Mouse (Mus musculus): ENCODE measurements at regions not wholly inside any gene's neighbourhood (a gene's known extent, or its start where the extent isn't known, plus 50 kb on each side); places are given as distances from the start of the nearest gene placed in this dataset.

GRCm38 (mm10) chr5:4495482-4495881 lies 262.4 kb downstream of the Fzd1 start:
- H3K9ac ChIP-seq (ENCODE audit: low read depth, low read length) = no peak overlapping the region
- H3K27me3 ChIP-seq (replicated peaks; ENCODE audit: control insufficient read depth, insufficient read depth, low read length) = no peaks in the 10 kb centered on the region
- WGBS = 68% methylated on average over 6 of the region's 6 CpGs
- no peaks in the 10 kb centered on the region for H3K36me3 ChIP-seq (ENCODE audit: control insufficient read depth, insufficient read depth, low read length)
- no peak overlapping the region for H3K4me2 ChIP-seq (ENCODE audit: low read depth, low read length)
- H3K4me3 ChIP-seq (ENCODE audit: low read length) = no peak overlapping the region
- ATAC-seq = no peak
- peaks cover 20% of the 10 kb centered on the region for H3K4me1 ChIP-seq (ENCODE audit: control insufficient read depth, insufficient read depth, low read length)
- no peak overlapping the region for H3K27ac ChIP-seq (ENCODE audit: low read length)
- H3K9me3 ChIP-seq (ENCODE audit: control insufficient read depth, low read length) = no peaks in the 10 kb centered on the region

DNA sequence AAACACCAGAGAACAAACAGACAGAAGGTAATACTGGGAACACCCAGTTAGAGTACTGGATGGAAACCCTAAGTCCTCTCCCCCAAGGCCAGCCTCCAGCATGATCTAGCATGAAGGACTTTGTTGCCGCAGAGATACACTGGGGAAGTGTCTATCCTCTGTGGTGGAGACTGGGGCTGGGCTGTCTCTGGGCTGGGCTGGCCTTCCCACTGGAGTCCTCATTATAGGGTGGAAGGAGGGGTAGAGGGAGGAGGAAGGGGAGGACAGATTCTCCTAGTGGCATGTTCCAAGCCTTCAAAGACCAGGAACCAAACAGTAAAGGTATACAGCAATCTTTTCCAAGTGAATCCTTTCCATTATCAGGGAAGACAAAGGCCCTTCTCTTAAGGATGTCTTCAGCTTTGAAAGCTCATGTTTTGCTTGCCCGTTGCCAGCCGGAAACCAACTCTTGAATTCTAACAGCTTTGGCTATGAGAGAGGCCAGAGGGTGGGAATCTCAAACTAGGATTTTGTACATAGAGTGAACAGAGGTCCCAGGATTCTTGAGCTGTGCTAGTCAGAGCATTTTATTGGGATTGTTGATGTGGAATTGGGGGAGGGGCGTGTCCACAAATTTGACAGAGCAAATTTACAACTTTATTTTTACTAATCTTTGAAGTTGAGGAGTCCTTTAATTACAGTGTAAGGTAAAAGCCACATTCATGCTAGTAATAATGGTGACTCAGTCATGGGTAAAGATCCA lies 271.3 kb downstream of the Fzd1 start:
- H3K27ac ChIP-seq (ENCODE audit: low read length) = no peak overlapping the region
- no peak overlapping the region for H3K4me3 ChIP-seq (ENCODE audit: low read length)
- no peak overlapping the region for H3K4me2 ChIP-seq (ENCODE audit: low read depth, low read length)
- no peak for ATAC-seq
- peaks cover 3% of the 10 kb centered on the region; the same call in 1 of the 2 replicates for H3K4me1 ChIP-seq (ENCODE audit: control insufficient read depth, insufficient read depth, low read length)
- H3K9me3 ChIP-seq (ENCODE audit: control insufficient read depth, low read length) = no peaks in the 10 kb centered on the region
- 89% methylated on average over 4 of the region's 4 CpGs for WGBS
- no peaks in the 10 kb centered on the region for H3K36me3 ChIP-seq (ENCODE audit: control insufficient read depth, insufficient read depth, low read length)
- H3K9ac ChIP-seq (ENCODE audit: low read depth, low read length) = no peak overlapping the region
- no peaks in the 10 kb centered on the region for H3K27me3 ChIP-seq (replicated peaks; ENCODE audit: control insufficient read depth, insufficient read depth, low read length)

DNA sequence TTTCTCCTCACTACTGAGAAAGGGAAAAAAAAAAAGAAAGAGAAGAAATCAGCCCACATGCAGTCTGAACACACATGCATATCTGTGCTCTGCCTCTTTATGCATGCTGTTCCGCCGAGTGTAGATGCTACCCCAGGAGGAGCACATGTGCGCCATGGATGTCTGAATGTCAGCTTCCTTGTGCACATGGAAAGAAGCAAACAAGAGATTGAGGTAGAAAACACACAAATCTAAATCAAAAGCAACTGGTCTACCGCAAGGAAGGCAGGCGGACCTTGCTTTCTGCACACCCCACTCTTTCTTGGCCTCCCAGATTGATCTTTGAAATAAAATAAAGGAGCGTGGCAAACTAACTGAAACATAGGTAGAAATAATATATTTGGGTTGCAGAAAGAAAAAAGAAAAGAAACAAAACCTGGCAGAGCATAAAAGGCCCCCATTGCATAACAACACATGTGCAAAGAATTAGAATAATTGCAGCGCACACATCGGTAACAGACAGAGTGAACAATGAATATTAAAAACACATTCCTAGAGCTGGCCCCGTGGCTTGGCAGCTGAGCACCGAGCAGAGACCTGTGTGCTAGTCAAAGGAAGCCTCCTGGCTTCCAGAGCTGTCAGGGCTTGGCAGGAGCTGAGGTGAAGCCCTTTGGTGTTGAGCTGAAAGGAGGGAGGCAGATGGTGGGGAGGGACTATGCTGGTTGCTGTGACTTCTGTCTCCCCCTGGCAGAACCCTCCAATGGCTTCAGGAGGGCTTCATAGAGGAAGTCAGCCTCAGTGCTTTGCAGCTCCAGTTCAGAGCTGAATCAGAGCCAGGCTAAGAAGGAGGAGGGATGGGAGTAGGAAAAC lies 272.1 kb downstream of the Fzd1 start:
- no peak overlapping the region for H3K27ac ChIP-seq (ENCODE audit: low read length)
- no peak for ATAC-seq
- H3K36me3 ChIP-seq (ENCODE audit: control insufficient read depth, insufficient read depth, low read length) = no peaks in the 10 kb centered on the region
- peaks cover 3% of the 10 kb centered on the region; the same call in 1 of the 2 replicates for H3K4me1 ChIP-seq (ENCODE audit: control insufficient read depth, insufficient read depth, low read length)
- no peaks in the 10 kb centered on the region for H3K27me3 ChIP-seq (replicated peaks; ENCODE audit: control insufficient read depth, insufficient read depth, low read length)
- H3K9ac ChIP-seq (ENCODE audit: low read depth, low read length) = no peak overlapping the region
- H3K4me2 ChIP-seq (ENCODE audit: low read depth, low read length) = no peak overlapping the region
- no peak overlapping the region for H3K4me3 ChIP-seq (ENCODE audit: low read length)
- 66% methylated on average over 10 of the region's 10 CpGs for WGBS
- no peaks in the 10 kb centered on the region for H3K9me3 ChIP-seq (ENCODE audit: control insufficient read depth, low read length)

DNA sequence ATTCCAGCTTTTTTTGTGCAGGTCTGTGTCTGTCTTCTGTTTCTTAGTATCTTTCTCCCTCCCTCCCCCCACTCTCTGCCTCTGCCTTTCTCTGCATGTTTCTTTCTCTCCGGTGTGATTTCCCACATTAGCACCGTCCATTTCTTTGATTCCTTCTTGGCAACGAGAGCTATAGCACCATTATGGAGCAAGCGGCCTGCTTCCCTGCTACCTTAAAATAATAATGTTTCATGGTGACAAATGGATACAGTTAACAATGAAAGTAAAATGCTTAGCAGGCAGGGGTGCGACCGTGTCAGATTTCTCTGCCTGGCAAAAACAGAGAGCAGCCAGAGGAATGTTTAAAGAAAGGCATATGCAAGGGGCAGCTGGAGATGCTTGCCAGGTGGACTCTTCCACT lies 273.1 kb downstream of the Fzd1 start:
- no peak overlapping the region for H3K4me2 ChIP-seq (ENCODE audit: low read depth, low read length)
- WGBS = 29% methylated on average over 6 of the region's 6 CpGs
- ATAC-seq = no peak

GRCm38 (mm10) chr5:4484151-4484550 lies 273.7 kb downstream of the Fzd1 start:
- ATAC-seq = no peak
- H3K27me3 ChIP-seq (replicated peaks; ENCODE audit: control insufficient read depth, insufficient read depth, low read length) = no peaks in the 10 kb centered on the region
- no peak overlapping the region for H3K4me2 ChIP-seq (ENCODE audit: low read depth, low read length)
- H3K36me3 ChIP-seq (ENCODE audit: control insufficient read depth, insufficient read depth, low read length) = no peaks in the 10 kb centered on the region
- no peak overlapping the region for H3K27ac ChIP-seq (ENCODE audit: low read length)
- WGBS = 65% methylated on average over 1 of the region's 1 CpGs
- peaks cover 3% of the 10 kb centered on the region; the same call in 1 of the 2 replicates for H3K4me1 ChIP-seq (ENCODE audit: control insufficient read depth, insufficient read depth, low read length)
- H3K9ac ChIP-seq (ENCODE audit: low read depth, low read length) = no peak overlapping the region
- H3K9me3 ChIP-seq (ENCODE audit: control insufficient read depth, low read length) = no peaks in the 10 kb centered on the region
- H3K4me3 ChIP-seq (ENCODE audit: low read length) = no peak overlapping the region

More for the DNA sequence above, 273.1 kb downstream of the Fzd1 start:
- Histone ChIP-seq H3K9me3 (ENCODE audit: control insufficient read depth, low read length) (no peaks in the 10 kb centered on the region), H3K4me1 (ENCODE audit: control insufficient read depth, insufficient read depth, low read length) (peaks cover 3% of the 10 kb centered on the region; the same call in 1 of the 2 replicates), H3K36me3 (ENCODE audit: control insufficient read depth, insufficient read depth, low read length) (no peaks in the 10 kb centered on the region), H3K4me3 (ENCODE audit: low read length) (no peak overlapping the region), H3K27me3 (replicated peaks; ENCODE audit: control insufficient read depth, insufficient read depth, low read length) (no peaks in the 10 kb centered on the region), H3K27ac (ENCODE audit: low read length) (no peak overlapping the region), H3K9ac (ENCODE audit: low read depth, low read length) (no peak overlapping the region)

DNA sequence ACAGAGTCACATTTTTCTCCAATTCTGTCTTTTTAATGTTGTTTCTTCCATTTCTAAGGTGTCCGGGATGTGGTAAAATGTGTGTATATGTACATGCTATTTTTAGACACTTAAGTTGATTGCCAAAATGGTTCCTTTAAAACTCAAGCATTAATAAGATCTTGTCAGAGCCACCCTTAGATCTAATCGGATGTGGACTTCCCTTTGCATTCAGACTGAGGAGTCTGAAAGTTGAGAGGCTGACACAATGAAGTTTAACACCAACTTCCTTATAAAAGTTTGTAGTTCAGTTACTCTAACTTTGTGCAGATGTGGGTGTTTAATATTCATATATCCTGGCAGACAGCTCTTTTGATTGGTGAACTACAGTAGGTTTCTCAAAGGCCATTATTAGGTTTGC lies 282.1 kb downstream of the Mterf1b start:
- no peaks in the 10 kb centered on the region for H3K9me3 ChIP-seq (ENCODE audit: control insufficient read depth, low read length)
- no peak overlapping the region for H3K4me3 ChIP-seq (ENCODE audit: low read length)
- H3K4me2 ChIP-seq (ENCODE audit: low read depth, low read length) = no peak overlapping the region
- 84% methylated on average over 2 of the region's 2 CpGs for WGBS
- H3K27me3 ChIP-seq (replicated peaks; ENCODE audit: control insufficient read depth, insufficient read depth, low read length) = no peaks in the 10 kb centered on the region
- H3K36me3 ChIP-seq (ENCODE audit: control insufficient read depth, insufficient read depth, low read length) = no peaks in the 10 kb centered on the region
- ATAC-seq = no peak
- no peak overlapping the region for H3K9ac ChIP-seq (ENCODE audit: low read depth, low read length)
- no peak overlapping the region for H3K27ac ChIP-seq (ENCODE audit: low read length)
- no peaks in the 10 kb centered on the region for H3K4me1 ChIP-seq (ENCODE audit: control insufficient read depth, insufficient read depth, low read length)

Measured in intestine, embryonic 16.5 days (tissue).